Mouse (Mus musculus) layer of hippocampus, postnatal 14 days (tissue): Measurements from ENCODE around the gene Atp6ap1l. TPM values are rescaled to one million over a fixed set of nuclear protein-coding genes. Genes with fewer than 3 reads are reported as not detected.
"Not testable (repeated sequence)": the region's sequence is repeated elsewhere in the genome, so short reads cannot be mapped to it uniquely, and the experiment has no call there.

Experiments
- DNase-seq, 2 experiments: peaks; one replicate each; pipeline ENCODE4 v3.0.0; 2021 to 2022; ENCODE audit warnings: low spot score in 2 of 2, mixed read lengths in 1 of 2
- long read RNA-seq, 2 experiments: library from polyadenylated mRNA; stranded (forward); transcript quantifications; one replicate each; pipeline ENCODE4 v2.0.0; 2021
- total RNA-seq, 2 experiments: library from RNA; stranded (reverse); gene quantifications; 2 replicates each; pipeline ENCODE4 v1.2.3; 2021

Gene Atp6ap1l
- total RNA-seq, result 1 to 10 TPM; 1.7 to 1.9 TPM
- long read RNA-seq, experiment 1, partial matches to known transcripts, result 0 of 1 reads
- long read RNA-seq, experiment 1, other reads (novel, unspliced or antisense), result 0 of 1 reads
- long read RNA-seq, experiment 2, partial matches to known transcripts, result 0 of 1 reads
- long read RNA-seq, experiment 2, other reads (novel, unspliced or antisense), result 0 of 1 reads

GRCm38 (mm10) chr13:90905176-90905575 lies at the start of gene Atp6ap1l:
TSS of gene Atp6ap1l (minus strand) at chr13:90905355.
- no peak for DNase-seq

DNA sequence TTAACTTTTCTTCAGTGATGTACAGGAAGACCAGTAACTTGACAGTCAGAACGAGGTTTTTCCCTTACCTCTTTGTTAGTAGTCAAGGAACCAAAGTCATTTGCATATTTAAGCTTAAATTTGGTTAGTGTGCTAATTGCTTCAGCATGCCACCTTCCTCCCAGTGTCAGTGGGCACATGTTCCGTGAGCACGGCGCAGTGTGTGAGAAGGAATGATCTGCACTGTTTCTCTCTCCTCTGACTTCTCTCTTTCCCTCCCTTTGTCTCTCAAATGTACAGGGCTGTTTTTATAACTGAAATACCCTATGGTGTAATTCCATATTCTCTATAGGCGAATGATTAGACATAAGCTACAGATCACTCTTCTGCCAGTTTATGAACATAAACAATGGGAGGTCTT lies 34.4 kb upstream of the Atp6ap1l start:
- DNase-seq, result no peak

DNA sequence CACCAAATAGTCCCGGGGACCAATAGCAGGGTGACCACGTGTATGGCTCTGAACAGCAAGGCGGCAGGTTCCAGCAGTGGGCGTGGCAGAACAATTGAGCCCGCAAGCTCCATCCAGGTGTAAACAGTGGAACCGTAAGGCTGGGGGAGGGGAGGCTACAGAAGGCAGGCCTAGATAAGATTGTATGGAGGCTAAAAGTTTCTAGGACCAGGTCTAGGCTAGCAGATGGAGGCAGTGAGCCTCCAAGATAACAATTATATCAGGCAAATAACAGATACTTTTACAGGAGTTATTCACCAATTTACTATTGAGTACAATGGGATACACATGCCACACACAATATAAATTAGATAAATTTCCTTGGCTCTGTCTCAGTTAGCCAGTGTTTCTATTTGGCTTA lies 34.0 kb upstream of the Atp6ap1l start:
- no peak for DNase-seq

DNA sequence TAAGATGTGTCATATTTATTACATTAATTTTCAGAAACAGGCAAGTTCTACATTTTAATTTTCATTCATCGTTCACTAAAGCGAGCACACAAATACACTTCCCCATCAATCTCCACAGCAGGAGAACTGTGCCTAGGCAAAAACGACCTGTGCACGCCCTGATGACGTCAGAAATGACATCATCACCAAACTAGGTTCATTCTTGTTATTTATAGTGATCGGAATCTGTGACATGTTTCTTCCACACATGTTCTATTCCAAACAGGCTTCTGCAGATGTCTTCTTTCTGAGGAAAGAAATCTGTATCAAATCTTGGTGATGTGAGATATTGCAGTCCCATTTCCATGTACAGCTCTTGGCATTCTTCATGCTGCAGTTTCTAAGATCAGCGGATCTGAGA lies 30.7 kb upstream of the Atp6ap1l start:
- no peak for DNase-seq

DNA sequence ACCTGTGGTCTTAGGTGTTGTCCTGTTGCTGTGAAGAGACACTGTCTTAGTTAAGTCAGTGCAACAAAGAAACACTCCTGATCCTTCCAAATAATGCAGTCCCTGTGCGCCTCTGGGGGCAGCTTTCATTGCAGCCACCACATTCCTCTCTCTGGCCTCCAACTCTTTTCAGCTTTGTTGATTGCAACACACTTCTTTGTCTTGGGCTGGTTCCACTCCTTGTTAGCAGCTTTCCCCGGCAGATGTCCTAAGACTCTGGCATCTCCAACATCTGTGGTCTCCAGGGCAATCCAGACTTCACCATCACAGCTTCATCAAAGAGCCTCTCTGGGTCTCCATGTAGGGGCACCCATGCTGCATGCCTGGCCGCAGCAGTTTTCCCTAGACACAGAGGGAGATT lies 28.1 kb upstream of the Atp6ap1l start:
- DNase-seq, result no peak

DNA sequence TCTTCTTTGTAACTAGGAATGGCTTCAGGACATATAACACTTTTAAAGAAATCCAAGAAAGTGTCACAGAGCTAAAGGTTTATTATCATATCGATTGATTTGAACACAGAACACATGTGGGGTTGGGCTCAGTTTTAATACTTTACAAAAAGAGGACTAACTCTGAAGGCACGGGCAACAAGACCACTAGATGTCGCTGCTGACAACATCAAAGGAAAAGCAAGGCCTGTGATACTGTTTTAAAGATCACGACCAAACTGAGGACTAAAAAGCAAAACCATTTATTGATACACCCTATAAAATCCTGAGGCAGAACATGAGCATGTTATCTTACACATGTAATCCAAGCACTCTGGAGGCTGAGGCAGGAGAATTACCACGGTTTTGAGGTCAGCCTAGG lies 24.7 kb upstream of the Atp6ap1l start:
- DNase-seq, result peak; percentile 71 to 87

DNA sequence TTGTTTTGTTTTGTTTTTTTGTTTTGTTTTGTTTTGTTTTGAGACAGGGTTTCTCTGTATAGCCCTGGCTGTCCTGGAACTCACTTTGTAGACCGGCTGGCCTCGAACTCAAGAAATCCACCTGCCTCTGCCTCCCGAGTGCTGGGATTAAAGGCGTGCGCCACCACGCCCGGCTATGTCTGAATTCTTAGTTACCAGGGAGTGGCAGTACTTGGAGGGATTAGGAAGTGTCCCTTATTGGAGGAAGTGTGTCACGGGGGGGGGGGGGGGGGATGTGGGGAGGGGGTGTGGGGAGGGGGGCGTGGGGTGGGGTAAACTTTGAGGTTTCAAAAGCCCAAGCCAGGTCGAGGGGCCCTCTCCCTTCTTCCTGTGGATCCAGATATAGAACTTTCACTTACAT lies 23.1 kb upstream of the Atp6ap1l start:
- not testable (repeated sequence) for DNase-seq

DNA sequence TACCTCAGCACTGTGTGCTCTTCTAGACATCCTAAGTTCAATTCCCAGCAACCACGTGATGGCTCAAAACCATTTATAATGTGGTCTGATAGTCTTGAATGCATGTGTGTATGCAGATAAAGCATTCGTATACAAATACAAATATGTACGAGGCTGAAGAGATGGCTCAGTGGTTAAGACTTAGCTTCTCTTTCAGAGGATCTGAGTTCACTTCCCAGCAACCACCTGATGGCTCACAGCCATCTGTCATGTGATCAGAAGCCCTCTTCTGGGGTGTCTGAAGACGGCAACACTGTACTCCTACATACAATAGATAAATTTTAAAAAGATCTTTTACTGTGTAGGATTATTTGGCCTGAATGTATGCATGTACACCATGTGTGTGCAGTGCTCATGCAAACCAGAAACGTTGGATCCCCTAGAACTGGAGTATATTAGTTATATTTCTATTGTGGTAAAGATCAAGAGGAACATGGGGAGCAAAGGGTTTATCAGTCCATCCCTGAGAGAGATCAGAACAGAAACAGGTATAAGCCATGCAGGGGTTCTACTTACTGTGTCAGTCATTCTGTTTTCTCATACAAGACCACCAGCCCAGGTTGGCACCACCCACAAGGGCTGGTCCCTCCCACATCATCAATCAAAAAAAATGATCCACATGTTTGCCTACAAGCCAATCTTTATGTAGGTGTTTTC lies 21.9 kb upstream of the Atp6ap1l start:
- DNase-seq, result no peak

GRCm38 (mm10) chr13:90926125-90926765 lies 21.1 kb upstream of the Atp6ap1l start:
- DNase-seq, result no peak

DNA sequence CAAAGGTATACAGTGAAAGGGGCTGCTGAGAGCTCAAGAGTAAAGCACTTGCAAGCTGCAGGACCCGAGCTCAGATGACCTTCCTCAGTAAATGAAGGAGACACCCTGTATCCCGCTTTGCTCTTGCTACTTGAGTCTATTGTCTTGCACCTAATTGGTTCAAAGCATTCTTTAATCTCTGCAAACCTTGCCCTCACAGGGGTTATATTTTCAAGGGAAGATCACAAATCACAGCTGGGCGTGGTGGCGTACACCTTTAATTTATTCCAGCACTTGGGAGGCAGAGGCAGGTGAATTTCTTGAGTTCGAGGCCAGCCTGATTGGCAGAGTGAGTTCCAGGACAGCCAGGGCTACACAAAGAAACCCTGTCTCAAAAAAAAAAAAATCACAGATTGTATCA lies 20.0 kb upstream of the Atp6ap1l start:
- DNase-seq, result no peak

- DNase-seq, result no peak
Observed at GRCm38 (mm10) chr13:90924072-90924471, 18.9 kb upstream of the Atp6ap1l start.

- not testable (repeated sequence) for DNase-seq
Observed at GRCm38 (mm10) chr13:90923617-90924016, 18.5 kb upstream of the Atp6ap1l start.

- DNase-seq, result peak; percentile 89 to 92
Observed at GRCm38 (mm10) chr13:90922751-90923612, 17.8 kb upstream of the Atp6ap1l start, which contains the start of gene Rps23. TSS of gene Rps23 (plus strand) at chr13:90922958.

- no peak for DNase-seq
Observed at GRCm38 (mm10) chr13:90914721-90915120, 9.6 kb upstream of the Atp6ap1l start.

DNA sequence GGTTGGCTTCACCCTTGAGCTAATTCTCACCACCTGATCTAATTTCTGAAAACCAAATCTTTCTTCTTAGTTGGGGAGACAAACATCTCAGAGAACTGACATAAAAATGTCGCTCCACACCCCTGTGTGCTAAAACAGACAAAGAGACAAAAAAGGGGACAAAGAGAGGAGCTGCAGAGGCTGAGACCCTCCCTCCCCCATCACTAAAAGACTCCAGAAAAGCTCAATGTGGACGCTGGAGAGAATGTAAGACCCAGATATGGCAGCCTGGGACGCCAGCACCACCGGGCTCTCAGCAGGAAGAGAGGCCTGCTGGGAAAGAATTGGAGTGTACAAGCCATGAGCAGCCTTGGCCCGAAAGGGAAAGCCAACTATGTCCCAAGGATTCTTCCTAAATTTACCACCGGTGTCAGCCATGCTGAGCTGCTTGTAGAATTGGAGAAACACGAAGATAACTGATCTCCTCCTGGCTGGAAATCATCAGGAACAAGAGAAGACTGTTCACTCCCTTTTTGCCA lies 8.6 kb upstream of the Atp6ap1l start:
- peak in 1 of 2 experiments; percentile 20 for DNase-seq

GRCm38 (mm10) chr13:90912760-90913674 lies 7.9 kb upstream of the Atp6ap1l start:
- DNase-seq, result peak; percentile 18 to 39

DNA sequence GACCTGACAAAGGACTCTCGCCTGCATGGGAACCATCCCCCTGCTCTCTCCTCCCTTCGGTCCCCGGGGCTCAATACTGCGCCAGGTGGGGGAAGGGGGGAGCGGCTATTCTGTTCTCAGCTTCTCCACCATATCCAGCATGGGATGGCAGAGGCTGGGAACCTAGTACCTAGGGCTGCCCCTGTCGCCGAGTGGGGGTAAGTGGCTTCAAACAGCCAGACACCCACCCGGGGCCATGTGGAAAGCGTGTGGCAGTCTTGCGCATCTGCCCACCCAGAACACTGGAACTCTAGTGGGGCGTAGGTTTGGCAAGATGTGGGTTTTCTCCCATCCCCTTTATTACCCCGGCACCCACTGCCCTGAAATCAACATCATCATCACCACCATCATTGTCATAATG lies 2.2 kb upstream of the Atp6ap1l start:
- DNase-seq, result no peak

DNA sequence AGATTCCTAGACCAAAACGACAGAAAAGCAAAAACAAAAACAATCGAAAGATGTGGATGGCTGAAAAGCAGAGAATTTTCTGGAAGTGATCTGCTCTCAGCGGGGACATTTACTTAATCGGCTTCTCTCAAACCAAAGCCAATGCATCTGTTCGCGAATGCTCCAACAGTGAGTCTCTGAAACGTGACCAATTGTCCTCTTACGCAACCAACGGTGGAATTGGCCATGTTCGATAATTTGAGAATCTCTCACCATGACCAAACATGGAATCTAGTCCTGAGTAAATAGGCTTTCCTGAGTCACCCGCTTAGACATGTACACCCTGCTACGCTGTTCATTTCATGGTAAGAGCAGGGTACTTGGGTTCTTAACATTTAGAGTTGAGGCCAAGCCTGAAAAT lies 8.3 kb downstream of the Atp6ap1l start:
- DNase-seq, result no peak

- peak; percentile 35 to 72 for DNase-seq
Observed at GRCm38 (mm10) chr13:90896098-90896497, 9.1 kb downstream of the Atp6ap1l start.

GRCm38 (mm10) chr13:90894819-90895218 lies 10.3 kb downstream of the Atp6ap1l start:
- no peak for DNase-seq
